Mouse (Mus musculus) G1E (cell line): ENCODE data around the gene Samm50. TPM values are rescaled to one million over a fixed set of nuclear protein-coding genes. Genes with fewer than 3 reads are reported as not detected.

Experiments used
- ATAC-seq: 2 replicates; pipeline ENCODE4 v1.8.0; 2016; ENCODE audit warnings: mild to moderate bottlenecking; ENCODE audit not compliant: insufficient number of reproducible peaks, poor library complexity, low FRiP score, severe bottlenecking; ENCODE audit errors: extremely low read depth
- DNase-seq: peaks from one replicate; pipeline ENCODE4 v3.0.0; 2012; ENCODE audit warnings: low spot score
- H3K27me3 ChIP-seq: 2 replicates; pipeline ENCODE4 v1.6.1; 2012; ENCODE audit warnings: mild to moderate bottlenecking, low read length, inconsistent platforms; ENCODE audit not compliant: insufficient read depth
- H3K36me3 ChIP-seq: replicated peaks from 2 replicates; pipeline ENCODE3; 2012; ENCODE audit warnings: mild to moderate bottlenecking, inconsistent platforms
- H3K4me1 ChIP-seq: 2 replicates; pipeline ENCODE4 v1.6.1; 2012; ENCODE audit warnings: low read depth, low read length, inconsistent platforms, mixed read lengths; ENCODE audit not compliant: insufficient read depth
- H3K4me3 ChIP-seq: 2 replicates; pipeline ENCODE4 v1.5.1; 2012; ENCODE audit warnings: low read depth, mild to moderate bottlenecking, inconsistent platforms, low read length, moderate library complexity, mixed read lengths
- H3K9me3 ChIP-seq: replicated peaks from 2 replicates; pipeline ENCODE4 v1.6.1; 2012; ENCODE audit warnings: inconsistent platforms
- CTCF ChIP-seq: IDR thresholded peaks from 2 replicates; pipeline ENCODE4 v1.5.1; 2012; ENCODE audit warnings: low read depth, low read length, inconsistent platforms, mixed read lengths
- GATA1 ChIP-seq: IDR thresholded peaks from 2 replicates; pipeline ENCODE4 v1.6.1; 2012; ENCODE audit warnings: borderline replicate concordance, low read length, inconsistent platforms, mixed read lengths
- GATA2 ChIP-seq: IDR thresholded peaks from 2 replicates; pipeline ENCODE4 v1.6.1; 2012; ENCODE audit warnings: low read depth, low read length, inconsistent platforms, borderline replicate concordance
- POLR2AphosphoS5 ChIP-seq: IDR thresholded peaks from 2 replicates; pipeline ENCODE4 v1.6.1; 2012; ENCODE audit warnings: low read depth, low read length, inconsistent platforms; ENCODE audit not compliant: insufficient replicate concordance
- TAL1 ChIP-seq: conservative IDR thresholded peaks from 2 replicates; pipeline ENCODE4 v1.6.1; 2012; ENCODE audit warnings: low read depth, low read length, inconsistent platforms, mixed read lengths
- polyA plus RNA-seq: library from polyadenylated mRNA; stranded (reverse); fragments of >175 nt; gene quantifications from 2 replicates; pipeline ENCODE4 v1.2.3, GENCODE M21; 2012
- total RNA-seq, 2 experiments: library from RNA; stranded (forward) in 1 of 2; stranded (reverse) in 1 of 2; fragments of 200-1000 nt in 1 of 2; fragments of >200 nt in 1 of 2; fragmentation: Nextera tagmentation in 1 of 2; gene quantifications; 2 replicates each; pipeline ENCODE4 v1.2.3; 2014 to 2017

Gene Samm50
- total and polyA plus RNA-seq, 3 experiments, result 46.5 to 61.4 (median 51.2) TPM

- Histone ChIP-seq H3K9me3 (peaks cover 84% of the 10 kb centered on the region), H3K4me1 (no peaks in the 10 kb centered on the region), H3K27me3 (no peaks in the 10 kb centered on the region; the same call in 1 of the 2 replicates), H3K36me3 (no peaks in the 10 kb centered on the region), H3K4me3 (no peak overlapping the region)
- ATAC-seq, result no peak
- TF ChIP-seq GATA1 (no peak), GATA2 (no peak), TAL1 (no peak), POLR2AphosphoS5 (no peak), CTCF (no peak)
- DNase-seq, result no peak
Measured at GRCm38 (mm10) chr15:84254387-84254786, 62.3 kb downstream of the Samm50 start.

DNA sequence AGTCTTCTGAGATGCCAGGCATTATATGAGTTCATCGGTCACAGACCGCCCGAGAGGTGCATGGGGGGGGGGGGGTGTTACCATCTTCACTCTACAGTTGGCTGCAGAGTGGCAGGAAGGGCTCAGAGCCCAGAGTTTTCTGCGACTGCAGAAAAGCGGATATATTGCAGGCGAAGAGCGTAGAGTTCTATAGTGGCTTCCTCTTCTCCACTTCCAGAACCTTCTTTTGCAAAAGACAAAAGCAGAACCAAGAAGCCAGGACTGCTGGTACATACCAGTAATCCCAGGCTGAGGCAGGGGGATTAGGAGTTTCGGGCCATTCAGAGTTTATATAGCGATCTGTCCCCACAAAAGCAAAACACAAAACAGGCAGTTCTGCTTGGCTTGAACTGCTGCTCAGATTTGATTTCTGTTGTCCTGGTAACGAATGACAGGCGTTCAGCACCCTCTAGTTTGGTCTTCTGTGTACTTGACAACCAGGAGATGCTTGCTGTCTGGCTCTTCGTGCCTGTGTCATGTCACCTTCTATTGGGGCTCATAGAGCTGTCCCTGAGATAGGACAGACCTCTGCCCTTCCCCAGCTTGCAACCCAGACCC is 64.3 kb downstream of the Samm50 start:
- Histone ChIP-seq H3K4me1 (no peaks in the 10 kb centered on the region), H3K27me3 (no peaks in the 10 kb centered on the region; the same call in 1 of the 2 replicates), H3K36me3 (no peaks in the 10 kb centered on the region), H3K9me3 (peaks cover 88% of the 10 kb centered on the region), H3K4me3 (no peak overlapping the region)
- no peak for ATAC-seq
- no peak for DNase-seq
- no peak for TF ChIP-seq TAL1

GRCm38 (mm10) chr15:84256864-84257263 is 64.8 kb downstream of the Samm50 start:
- no peaks in the 10 kb centered on the region for H3K36me3 ChIP-seq
- H3K27me3 ChIP-seq, result no peaks in the 10 kb centered on the region; the same call in 1 of the 2 replicates
- H3K9me3 ChIP-seq, result peaks cover 88% of the 10 kb centered on the region
- no peak overlapping the region for H3K4me3 ChIP-seq
- ATAC-seq (no peak), DNase-seq (no peak)
- TF ChIP-seq POLR2AphosphoS5, result no peak
- no peak for TF ChIP-seq CTCF
- no peak for TF ChIP-seq GATA1
- no peak for TF ChIP-seq TAL1
- TF ChIP-seq GATA2, result no peak
- H3K4me1 ChIP-seq, result no peaks in the 10 kb centered on the region

DNA sequence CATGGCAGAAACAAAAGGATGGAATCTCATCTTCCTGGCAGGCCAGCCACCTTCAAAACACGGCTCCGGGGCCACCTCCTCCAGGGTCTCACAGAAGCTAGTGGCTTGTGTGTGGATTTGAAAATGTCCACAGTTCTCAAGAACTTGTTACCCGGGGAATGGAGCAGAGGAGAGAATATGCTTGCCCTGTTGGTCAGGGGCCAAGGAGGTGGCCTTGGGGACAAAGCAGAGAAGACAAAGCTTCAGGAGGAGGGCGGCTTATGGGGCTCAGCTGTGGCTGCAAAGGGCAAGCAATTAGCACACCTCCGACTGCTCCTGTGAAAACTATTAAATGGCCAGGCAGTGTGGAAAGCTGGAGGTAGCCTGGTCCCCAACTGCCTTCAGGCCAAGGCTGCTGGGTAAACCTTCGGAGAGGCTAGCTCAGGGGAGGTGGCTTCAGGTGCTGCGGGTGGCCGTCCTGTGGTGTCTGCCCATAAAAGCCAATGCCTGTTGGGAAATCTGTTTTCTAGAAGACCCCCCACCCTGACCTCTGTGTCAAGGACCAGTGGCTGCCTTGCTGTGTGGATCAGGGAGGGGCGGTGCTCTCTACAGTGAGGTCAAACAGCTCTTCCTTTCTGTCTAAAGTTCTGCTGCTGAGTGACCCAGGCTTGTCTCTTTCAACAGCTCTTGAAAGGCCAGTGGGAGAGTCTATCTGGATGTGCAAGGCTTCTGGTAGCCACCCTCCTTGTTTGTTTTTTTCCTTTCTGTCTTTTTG is 66.7 kb downstream of the Samm50 start:
- Histone ChIP-seq H3K27me3 (no peaks in the 10 kb centered on the region; the same call in 1 of the 2 replicates), H3K9me3 (peaks cover 96% of the 10 kb centered on the region), H3K36me3 (no peaks in the 10 kb centered on the region), H3K4me1 (no peaks in the 10 kb centered on the region), H3K4me3 (no peak overlapping the region)
- DNase-seq (no peak), ATAC-seq (no peak)
- TF ChIP-seq GATA2 (no peak), POLR2AphosphoS5 (no peak), TAL1 (no peak), CTCF (no peak)

DNA sequence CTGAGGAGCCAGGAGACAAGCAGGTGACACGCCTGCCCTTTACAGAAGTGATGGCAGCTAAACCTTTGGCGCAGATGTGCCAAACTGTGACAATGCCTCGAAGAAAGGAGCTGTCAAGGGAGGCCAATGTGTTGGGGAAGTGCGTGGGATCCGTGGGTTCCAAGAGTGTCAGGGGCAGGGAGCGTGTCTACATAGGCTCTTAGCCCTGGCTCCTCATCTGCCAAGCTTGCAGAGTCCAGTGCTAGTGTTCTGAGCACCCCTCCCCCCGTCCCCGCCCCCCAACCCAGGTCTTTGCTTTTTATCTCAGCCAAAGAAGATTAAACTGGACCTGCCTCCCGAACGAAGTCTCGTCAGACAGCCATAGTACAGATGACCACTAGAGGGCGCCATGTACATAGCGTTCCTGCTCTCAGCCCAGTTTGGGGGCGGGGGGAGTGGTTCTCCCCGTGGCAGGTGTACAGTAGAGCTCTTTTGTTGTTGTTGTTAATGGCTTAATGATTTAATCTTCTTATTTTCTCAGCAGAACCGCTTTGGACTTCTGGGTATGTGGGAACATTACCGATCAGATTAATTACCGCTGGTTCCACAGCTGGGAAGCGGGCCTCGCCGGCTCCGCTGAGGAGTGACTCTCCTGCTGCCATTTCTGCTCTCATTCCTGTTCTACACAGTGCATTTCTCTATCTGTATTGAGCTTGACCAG is 68.2 kb downstream of the Samm50 start:
- Histone ChIP-seq H3K36me3 (no peaks in the 10 kb centered on the region), H3K4me1 (no peaks in the 10 kb centered on the region), H3K4me3 (no peak overlapping the region), H3K9me3 (peaks cover 97% of the 10 kb centered on the region), H3K27me3 (no peaks in the 10 kb centered on the region; the same call in 1 of the 2 replicates)
- ATAC-seq, result no peak
- DNase-seq, result no peak
- TF ChIP-seq GATA2, result no peak
- TF ChIP-seq CTCF, result no peak
- no peak for TF ChIP-seq POLR2AphosphoS5
- TF ChIP-seq TAL1, result no peak
- no peak for TF ChIP-seq GATA1

GRCm38 (mm10) chr15:84262630-84263029 is 70.6 kb downstream of the Samm50 start:
- DNase-seq, result no peak
- H3K9me3 ChIP-seq, result peaks cover 93% of the 10 kb centered on the region
- H3K4me1 ChIP-seq, result no peaks in the 10 kb centered on the region
- H3K27me3 ChIP-seq, result no peaks in the 10 kb centered on the region
- H3K4me3 ChIP-seq, result no peak overlapping the region
- TF ChIP-seq POLR2AphosphoS5 (no peak), CTCF (no peak)
- H3K36me3 ChIP-seq, result no peaks in the 10 kb centered on the region
- no peak for ATAC-seq
